Mouse (Mus musculus): Measurements from ENCODE around the gene Dmgdh.

DNA sequence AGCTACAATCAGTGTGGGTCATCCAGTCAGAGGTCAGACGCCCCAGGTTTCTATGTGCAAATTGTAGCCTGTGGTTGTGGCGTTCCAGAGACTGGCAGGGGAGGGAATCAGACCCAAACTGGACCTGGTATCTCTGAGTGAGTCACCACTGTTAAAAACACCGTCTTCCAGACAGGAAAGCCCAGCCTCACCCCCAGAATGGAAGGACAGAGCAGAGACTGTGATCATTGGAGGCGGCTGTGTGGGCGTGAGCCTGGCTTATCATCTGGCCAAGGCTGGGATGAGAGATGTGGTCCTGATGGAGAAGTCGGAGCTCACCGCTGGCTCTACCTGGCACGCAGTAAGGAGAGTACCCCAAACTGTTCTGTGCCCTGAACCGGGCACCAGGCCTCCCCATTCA is 2.6 kb downstream of the Dmgdh start:
- no peak for TF ChIP-seq POLR2A (IDR thresholded peaks at IDR 0.05; ENCODE audit: borderline replicate concordance, low read depth, low read length)
- no peak for TF ChIP-seq CTCF (IDR thresholded peaks at IDR 0.05; ENCODE audit: low read depth, low read length)
